Mouse (Mus musculus): ENCODE measurements at regions not wholly inside any gene's neighbourhood (a gene's known extent, or its start where the extent isn't known, plus 50 kb on each side); places are given as distances from the start of the nearest gene placed in this dataset.
A peak's percentile ranks its signal among the peaks of the same experiment; 100 is the strongest.

DNA sequence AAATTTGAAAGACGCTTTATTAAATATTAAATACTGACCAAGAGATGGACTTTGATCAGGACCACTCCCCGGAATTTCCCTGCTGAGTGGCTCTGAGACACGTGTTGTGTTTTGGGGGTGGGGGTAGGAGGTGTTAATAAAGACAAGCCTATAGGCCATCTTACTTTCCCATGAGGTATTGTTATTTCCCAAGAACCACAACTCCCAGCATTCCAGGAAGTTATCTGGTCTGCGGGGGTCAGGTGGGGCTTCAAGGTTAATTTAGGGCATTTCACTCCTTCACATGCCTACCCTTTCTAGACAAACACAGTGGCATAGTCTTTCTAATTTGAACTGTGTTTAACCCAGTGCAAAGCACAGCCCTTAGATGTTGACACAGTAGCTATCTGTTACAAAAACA is 209.0 kb downstream of the Ktn1 start:
- DNase-seq: no peak
- intact Hi-C loops (cut with DNase I): no loop called here

DNA sequence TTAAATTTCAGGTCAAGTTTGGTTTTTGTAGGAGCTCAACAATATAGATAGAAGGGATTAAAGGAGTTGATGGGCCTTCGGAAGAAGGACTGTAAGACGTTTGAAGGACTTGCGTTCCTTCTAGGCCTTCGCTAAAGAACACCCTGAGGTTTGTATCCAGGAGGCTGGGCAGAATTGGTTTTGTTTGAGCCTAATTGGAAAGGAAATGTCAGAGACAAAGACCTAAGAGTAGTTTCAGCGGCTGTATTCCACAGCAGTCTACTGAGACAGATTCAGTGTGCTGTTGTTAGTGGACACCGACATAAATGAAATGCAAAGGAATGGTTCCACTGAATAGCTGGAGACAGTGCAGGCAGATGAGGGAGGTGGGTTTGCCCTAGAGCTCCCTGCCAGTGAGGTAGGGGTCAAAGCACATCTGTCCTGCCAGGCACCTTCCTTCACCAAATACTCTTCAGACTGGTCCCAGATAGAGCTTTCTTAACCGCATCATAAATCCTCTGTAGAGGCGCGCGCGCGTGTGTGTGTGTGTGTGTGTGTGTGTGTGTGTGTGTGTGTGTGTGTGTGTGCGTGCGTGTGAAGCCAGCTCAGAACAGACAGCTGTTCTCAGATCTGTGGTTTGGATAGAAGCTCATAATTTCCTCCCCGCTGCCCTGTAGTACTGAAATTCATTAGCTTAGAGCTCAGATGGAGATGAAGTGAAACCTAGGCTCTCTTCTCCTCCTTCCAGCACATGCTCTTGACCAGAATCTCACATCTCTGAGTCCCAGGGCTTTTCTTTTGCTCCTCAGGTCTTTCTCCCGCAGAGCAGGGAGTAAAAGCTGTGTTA is 209.7 kb downstream of the Ktn1 start:
- intact Hi-C loops (cut with DNase I): no loop called here

DNA sequence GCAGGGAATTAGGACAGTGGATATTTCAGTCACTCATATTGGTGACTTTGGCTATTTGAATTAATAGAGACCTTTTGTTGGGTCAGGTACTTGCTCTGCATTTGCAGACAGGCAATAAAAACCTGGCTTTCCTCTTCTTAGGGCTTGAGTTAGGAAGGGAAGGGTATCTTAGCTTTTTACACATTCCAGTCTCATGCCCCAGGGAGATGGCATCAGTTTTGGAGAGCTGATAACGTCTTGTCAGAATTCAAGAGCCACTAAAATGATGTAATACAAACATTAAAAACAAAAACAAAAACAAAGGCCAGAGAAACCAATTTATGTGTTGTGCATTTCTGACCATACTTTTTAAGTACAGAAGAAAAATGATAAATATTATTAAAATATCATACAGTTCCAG is 214.3 kb downstream of the Ktn1 start:
- intact Hi-C loops (cut with DNase I): no loop called here

More for the DNA sequence above, 209.7 kb downstream of the Ktn1 start:
- DNase-seq: no peak

DNA sequence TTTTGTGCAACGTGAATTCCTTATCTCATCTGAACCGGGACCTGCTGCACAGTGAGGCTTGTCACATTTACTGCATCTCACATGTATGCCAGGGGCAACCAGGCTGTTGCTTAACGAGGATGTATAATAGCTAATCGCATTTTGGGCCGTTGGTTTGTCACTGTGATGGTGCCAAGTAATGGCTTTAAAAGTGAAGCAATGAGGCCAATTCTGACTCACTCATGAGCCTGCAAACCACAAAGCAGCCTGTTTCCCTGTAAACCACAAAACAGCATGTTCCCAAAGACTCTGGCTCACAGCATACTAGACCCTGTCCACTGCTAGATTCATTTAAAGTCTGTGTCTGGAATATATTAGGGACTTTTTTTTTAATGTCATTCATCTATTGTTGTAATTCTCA is 214.8 kb downstream of the Ktn1 start:
- peak; percentile 9 to 25 for DNase-seq

More for the DNA sequence above, 214.3 kb downstream of the Ktn1 start:
- peak; percentile 10 to 37 for DNase-seq

GRCm38 (mm10) chr14:47863701-47864100 is 215.5 kb downstream of the Ktn1 start:
- no peak for DNase-seq
- intact Hi-C loops (cut with DNase I): no loop called here

More for the DNA sequence above, 214.8 kb downstream of the Ktn1 start:
- intact Hi-C loops (cut with DNase I): no loop called here

- DNase-seq: no peak
- intact Hi-C loops (cut with DNase I): no loop called here
These were observed 218.8 kb downstream of the Ktn1 start for GRCm38 (mm10) chr14:47867017-47867416.

GRCm38 (mm10) chr14:47868258-47868780 is 220.1 kb downstream of the Ktn1 start:
- intact Hi-C loops (cut with DNase I): no loop called here
- no peak for DNase-seq

GRCm38 (mm10) chr14:47876585-47876984 is 228.3 kb downstream of the Ktn1 start:
- intact Hi-C loops (cut with DNase I): no loop called here
- no peak for DNase-seq

GRCm38 (mm10) chr14:47877167-47877566 is 228.9 kb downstream of the Ktn1 start:
- intact Hi-C loops (cut with DNase I): no loop called here
- no peak for DNase-seq

DNA sequence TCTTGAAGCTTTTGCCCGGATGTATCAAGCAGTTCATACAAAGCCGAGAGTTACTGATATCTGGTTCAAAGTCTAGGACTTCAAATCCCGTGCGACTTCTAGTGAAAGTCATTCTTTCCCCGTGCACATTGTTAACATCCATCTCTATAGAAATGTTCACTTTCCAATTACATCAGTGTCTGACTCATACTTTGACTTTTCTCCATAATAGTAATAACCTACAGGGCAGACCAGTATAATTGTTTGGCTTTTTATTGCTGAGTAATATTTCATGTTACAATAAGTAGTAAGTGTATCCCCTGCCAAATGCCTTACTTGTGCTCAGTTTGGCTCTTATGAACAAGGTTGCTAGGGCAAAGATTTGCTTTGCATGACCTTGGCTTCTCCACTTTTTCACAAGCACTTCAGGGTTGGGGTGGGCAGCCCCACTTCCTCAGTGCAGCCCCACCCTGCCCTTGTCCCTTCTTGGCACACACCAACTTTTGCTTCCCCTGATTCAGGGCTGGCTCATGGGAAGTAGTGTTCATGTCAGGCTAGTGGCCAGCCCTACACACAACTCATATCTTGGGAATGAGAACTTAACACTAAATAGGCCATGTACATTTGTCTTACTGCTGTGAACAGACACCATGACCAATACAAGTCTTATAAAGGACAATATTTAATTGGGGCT is 229.7 kb downstream of the Ktn1 start:
- intact Hi-C loops (cut with DNase I): no loop called here
- DNase-seq: no peak

- DNase-seq: no peak
- intact Hi-C loops (cut with DNase I): no loop called here
These were observed 235.3 kb upstream of the Peli2 start for GRCm38 (mm10) chr14:47885326-47885725.

- intact Hi-C loops (cut with DNase I): no loop called here
- no peak for DNase-seq
These were observed 230.1 kb upstream of the Peli2 start for GRCm38 (mm10) chr14:47890251-47891198.

GRCm38 (mm10) chr14:47896581-47896980 is 224.0 kb upstream of the Peli2 start:
- intact Hi-C loops (cut with DNase I): no loop called here
- no peak for DNase-seq

DNA sequence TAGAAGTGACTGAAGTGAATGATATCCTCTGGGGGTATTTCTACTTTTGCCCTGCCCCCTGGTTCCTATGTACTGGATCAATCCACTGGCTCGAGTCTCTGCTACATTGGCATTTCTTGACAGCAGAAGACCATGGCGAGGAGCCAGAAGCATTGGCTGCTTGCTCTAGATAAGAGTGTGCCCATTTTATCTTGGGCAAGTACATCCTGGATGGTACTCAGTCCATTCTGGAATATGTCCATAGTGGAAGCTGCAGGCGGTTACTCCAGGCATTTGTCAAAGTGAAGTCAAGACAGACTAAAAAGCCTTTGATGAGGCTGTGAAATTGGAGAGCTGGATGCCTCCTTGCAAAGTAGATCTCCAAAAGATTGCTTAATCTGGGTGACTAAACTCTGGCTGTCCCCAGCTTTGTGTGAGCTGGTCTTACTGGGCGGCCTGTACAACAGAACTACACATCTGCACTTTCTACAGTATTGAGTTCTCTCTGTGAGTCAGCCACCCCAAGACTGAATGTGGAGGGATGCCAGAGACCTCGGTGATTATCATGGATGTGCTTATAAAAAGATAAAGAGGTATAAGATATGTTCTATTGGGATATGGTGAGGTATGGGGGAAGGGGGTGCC is 222.6 kb upstream of the Peli2 start:
- intact Hi-C loops (cut with DNase I): no loop called here
- no peak for DNase-seq

DNA sequence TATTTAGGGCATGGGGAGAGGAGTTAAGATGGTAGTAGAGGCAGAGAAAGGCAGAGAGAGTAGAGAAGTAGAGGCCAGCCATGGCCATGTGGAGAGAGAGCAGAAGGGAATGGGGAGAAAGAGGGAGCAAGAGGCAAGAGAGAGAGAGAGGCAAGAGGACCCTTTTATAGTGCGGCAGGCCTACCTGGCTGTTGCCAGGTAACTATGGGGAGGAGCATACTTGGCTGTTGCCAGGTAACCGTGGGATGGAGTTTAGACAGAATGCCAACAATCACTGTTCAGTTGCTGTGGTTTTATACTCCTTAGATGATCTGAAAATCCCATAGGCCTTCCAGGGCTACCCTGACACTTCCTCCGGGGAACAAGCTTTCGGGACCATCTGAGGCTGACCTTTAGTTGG is 222.0 kb upstream of the Peli2 start:
- no peak for DNase-seq
- intact Hi-C loops (cut with DNase I): no loop called here

DNA sequence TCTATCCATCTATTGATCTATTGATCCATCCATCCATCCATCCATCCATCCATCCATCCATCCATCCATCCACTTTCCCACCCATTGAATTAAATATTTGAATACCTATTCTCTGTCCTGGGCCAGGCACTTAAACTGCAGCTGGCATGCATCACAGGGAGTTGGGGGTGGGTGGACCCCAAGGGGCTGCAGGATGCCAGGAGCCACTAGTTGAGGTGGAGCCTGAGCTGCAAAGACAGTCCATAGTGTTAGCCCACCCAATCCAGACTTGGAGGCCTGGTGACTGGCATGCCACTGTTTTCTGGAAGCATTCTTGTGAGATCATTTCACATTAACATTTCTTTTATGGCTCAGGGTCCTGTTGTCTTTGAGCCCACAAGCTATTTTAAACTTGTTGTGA is 215.3 kb upstream of the Peli2 start:
- no peak for DNase-seq
- intact Hi-C loops (cut with DNase I): no loop called here

DNA sequence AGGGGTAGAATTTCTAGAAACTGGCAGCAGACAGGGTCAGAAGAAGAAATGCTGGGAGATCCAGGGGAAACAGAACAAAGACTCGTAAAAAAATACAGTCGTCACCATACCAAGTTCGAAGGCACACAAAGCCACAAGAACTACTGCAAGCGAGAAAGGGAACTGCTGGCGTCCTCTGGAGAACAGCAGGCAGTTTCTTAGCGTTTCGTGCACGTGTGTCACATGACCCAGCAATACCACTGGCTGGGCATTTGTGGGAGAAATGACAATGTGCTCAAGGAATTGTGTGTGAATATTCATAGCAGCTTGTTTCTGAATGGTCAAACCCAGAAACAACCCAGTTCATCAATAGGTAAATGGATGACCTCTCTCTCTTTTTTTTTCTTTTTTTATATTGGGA is 211.5 kb upstream of the Peli2 start:
- DNase-seq: no peak
- intact Hi-C loops (cut with DNase I): no loop called here

- no peak for DNase-seq
- intact Hi-C loops (cut with DNase I): no loop called here
These were observed 209.8 kb upstream of the Peli2 start for GRCm38 (mm10) chr14:47910741-47911295.

- intact Hi-C loops (cut with DNase I): no loop called here
- peak in 1 of 2 experiments; percentile 11 for DNase-seq
These were observed 208.8 kb upstream of the Peli2 start for GRCm38 (mm10) chr14:47911546-47912545.

Measured in heart, postnatal 36 days (tissue).